Mouse (Mus musculus) heart, postnatal 0 days (tissue): ENCODE measurements at regions not wholly inside any gene's neighbourhood (a gene's known extent, or its start where the extent isn't known, plus 50 kb on each side); places are given as distances from the start of the nearest gene placed in this dataset.

Experiments
- ATAC-seq: fragments of 200-750 bp; cut with Nextera tagmentation; 2 replicates; pipeline ENCODE4 v1.8.0; 2017; ENCODE audit warnings: low read depth, moderate number of reproducible peaks, moderate library complexity; ENCODE audit not compliant: insufficient read depth
- DNase-seq: peaks from one replicate; pipeline ENCODE4 v3.0.0-alpha.2; 2016; ENCODE audit warnings: low spot score
- H3K27ac ChIP-seq: fragments of 300-500 bp; sonication (generic); 2 replicates; pipeline ENCODE4 v1.5.1; 2014; ENCODE audit warnings: low read depth, mild to moderate bottlenecking
- H3K27me3 ChIP-seq: fragments of 300-500 bp; sonication (generic); 2 replicates; pipeline ENCODE4 v1.6.1; 2014; ENCODE audit warnings: low read length, mixed read lengths; ENCODE audit not compliant: control insufficient read depth, insufficient read depth
- H3K36me3 ChIP-seq: fragments of 300-500 bp; sonication (generic); replicated peaks from 2 replicates; pipeline ENCODE4 v1.6.1; 2014; ENCODE audit warnings: low read length, mixed read lengths; ENCODE audit not compliant: control insufficient read depth, insufficient read depth
- H3K4me1 ChIP-seq: fragments of 300-500 bp; sonication (generic); 2 replicates; pipeline ENCODE4 v1.6.1; 2014; ENCODE audit warnings: antibody characterized with exemption; ENCODE audit not compliant: control insufficient read depth, insufficient read depth
- H3K4me2 ChIP-seq: fragments of 300-500 bp; sonication (generic); 2 replicates; pipeline ENCODE4 v1.6.1; 2014; ENCODE audit warnings: low read depth, mild to moderate bottlenecking, low read length, moderate library complexity
- H3K4me3 ChIP-seq: fragments of 300-500 bp; sonication (generic); 2 replicates; pipeline ENCODE4 v1.5.1; 2014; ENCODE audit warnings: low read depth, low read length
- H3K9ac ChIP-seq: fragments of 300-500 bp; sonication (generic); replicated peaks from 2 replicates; pipeline ENCODE4 v1.6.1; 2014; ENCODE audit warnings: low read depth, low read length, mixed read lengths
- H3K9me3 ChIP-seq: fragments of 300-500 bp; sonication (generic); replicated peaks from 2 replicates; pipeline ENCODE4 v1.6.1; 2016; ENCODE audit warnings: low read length; ENCODE audit not compliant: control insufficient read depth
- CTCF ChIP-seq: IDR thresholded peaks from 2 replicates; pipeline ENCODE4 v1.5.1; 2016; ENCODE audit warnings: antibody characterized with exemption, control low read depth, low read depth
- EP300 ChIP-seq: IDR thresholded peaks from 2 replicates; pipeline ENCODE4 v1.6.1; 2016; ENCODE audit warnings: antibody characterized with exemption, low read depth
- WGBS: fragments of 180-500 bp; shearing (Covaris S2); extraction: QIAGEN DNeasy Blood & Tissue Kit; methylation state at CpG from one replicate; pipeline ENCODE4 v1.1.7; 2014; 5-methylcytosine and 5-hydroxymethylcytosine counted together

DNA sequence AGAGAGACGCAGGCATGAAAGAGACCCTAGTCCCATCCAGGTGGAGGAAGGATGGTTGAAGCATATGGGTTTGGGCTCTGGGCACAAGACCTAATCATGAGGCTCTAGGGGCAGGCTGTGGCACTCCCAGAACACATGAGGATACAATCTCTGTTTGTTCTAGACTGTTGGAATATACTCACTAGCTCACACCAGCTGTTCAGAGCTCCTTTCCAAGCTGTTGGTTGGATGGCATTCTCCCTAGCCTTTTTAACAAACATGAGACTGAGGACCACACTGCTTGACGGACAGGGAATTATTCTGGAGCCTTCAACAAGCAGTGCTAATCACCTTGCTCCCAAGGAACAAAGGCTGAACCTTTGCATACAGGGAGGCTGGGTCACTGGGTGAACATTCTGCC lies 263.6 kb downstream of the Qk start:
- H3K4me1 ChIP-seq = 0 out of 2 replicates have a peak, but pooled peaks cover 11% of the 10 kb centered on the region
- H3K9me3 ChIP-seq = no peaks in the 10 kb centered on the region
- no peaks in the 10 kb centered on the region for H3K27me3 ChIP-seq
- H3K9ac ChIP-seq = no peak overlapping the region
- no peak overlapping the region for H3K27ac ChIP-seq
- H3K36me3 ChIP-seq = no peaks in the 10 kb centered on the region
- no peak for DNase-seq
- TF ChIP-seq CTCF (no peak), EP300 (no peak)
- WGBS = 93% methylated on average over 2 of the region's 2 CpGs
- ATAC-seq = no peak
- no peak overlapping the region for H3K4me2 ChIP-seq
- no peak overlapping the region for H3K4me3 ChIP-seq

GRCm38 (mm10) chr17:10054375-10054774 lies 265.3 kb downstream of the Qk start:
- no peaks in the 10 kb centered on the region for H3K36me3 ChIP-seq
- no peak overlapping the region for H3K9ac ChIP-seq
- H3K27me3 ChIP-seq = no peaks in the 10 kb centered on the region
- ATAC-seq = peak; percentile 55; the same call in 1 of the 2 replicates
- H3K4me3 ChIP-seq = no peak overlapping the region
- no peak for DNase-seq
- TF ChIP-seq EP300 = no peak
- TF ChIP-seq CTCF = no peak
- no peak overlapping the region for H3K27ac ChIP-seq
- no peak overlapping the region for H3K4me2 ChIP-seq
- H3K9me3 ChIP-seq = no peaks in the 10 kb centered on the region
- 0 out of 2 replicates have a peak, but pooled peaks cover 11% of the 10 kb centered on the region for H3K4me1 ChIP-seq
- 40% methylated on average over 5 of the region's 5 CpGs for WGBS

DNA sequence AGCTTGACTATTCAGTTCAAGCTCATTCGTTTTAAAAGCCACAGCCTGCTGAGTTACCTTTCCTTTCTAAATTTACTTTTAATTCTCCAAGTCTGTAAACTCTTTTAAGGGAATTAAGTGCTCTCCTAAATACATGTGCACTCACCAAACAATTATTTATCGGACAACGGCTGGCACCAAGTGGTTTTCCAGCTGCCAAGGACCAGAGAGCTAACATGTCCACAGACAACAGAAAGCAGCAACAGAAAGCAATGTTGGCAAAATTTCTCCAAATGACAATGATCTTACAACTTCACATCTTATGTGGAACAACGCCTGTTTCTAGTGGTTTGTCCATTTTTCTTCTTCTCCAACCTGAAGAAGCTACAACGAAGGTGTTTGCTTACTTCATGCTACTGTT lies 275.3 kb downstream of the Qk start:
- H3K4me1 ChIP-seq = peaks cover 17% of the 10 kb centered on the region
- no peak overlapping the region for H3K4me3 ChIP-seq
- no peaks in the 10 kb centered on the region for H3K27me3 ChIP-seq
- 82% methylated on average over 5 of the region's 5 CpGs for WGBS
- H3K9me3 ChIP-seq = no peaks in the 10 kb centered on the region
- TF ChIP-seq EP300 (no peak), CTCF (no peak)
- H3K27ac ChIP-seq = no peak overlapping the region
- DNase-seq (no peak), ATAC-seq (no peak)
- H3K36me3 ChIP-seq = no peaks in the 10 kb centered on the region
- no peak overlapping the region for H3K9ac ChIP-seq
- H3K4me2 ChIP-seq = no peak overlapping the region

DNA sequence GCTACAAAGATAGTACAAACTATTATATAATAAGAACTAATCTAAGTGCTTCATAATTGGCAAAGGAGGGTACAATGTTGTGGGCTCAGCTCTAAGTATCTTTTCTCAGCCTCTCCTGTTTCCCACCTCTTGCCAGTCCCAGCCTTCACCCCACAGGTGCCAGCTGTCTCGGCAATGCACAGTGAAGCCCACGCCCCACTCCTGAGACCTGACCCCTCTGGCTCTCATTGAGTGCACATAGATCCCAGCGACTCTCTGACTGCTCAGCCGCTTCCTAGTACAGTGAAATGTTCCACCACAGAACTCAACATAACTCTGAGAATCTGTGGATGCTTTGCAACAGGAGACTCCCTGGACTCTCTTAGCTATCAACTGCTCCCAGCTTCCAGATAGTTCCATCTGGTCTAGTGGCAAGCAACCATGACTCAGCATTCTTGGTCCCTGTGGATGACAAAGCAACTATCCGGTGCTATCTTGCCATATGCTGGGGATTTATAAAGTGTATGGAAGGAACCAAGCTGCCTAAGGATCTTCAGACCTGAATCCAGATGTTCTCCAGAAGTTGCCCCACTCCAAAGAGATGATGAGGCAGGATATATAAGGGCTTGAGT lies 277.5 kb downstream of the Qk start:
- H3K9me3 ChIP-seq = no peaks in the 10 kb centered on the region
- DNase-seq = no peak
- no peak for ATAC-seq
- TF ChIP-seq CTCF = no peak
- TF ChIP-seq EP300 = no peak
- H3K4me3 ChIP-seq = no peak overlapping the region
- 84% methylated on average over 5 of the region's 5 CpGs for WGBS
- H3K36me3 ChIP-seq = no peaks in the 10 kb centered on the region
- H3K9ac ChIP-seq = no peak overlapping the region
- no peak overlapping the region for H3K4me2 ChIP-seq
- H3K4me1 ChIP-seq = peaks cover 25% of the 10 kb centered on the region
- no peaks in the 10 kb centered on the region for H3K27me3 ChIP-seq
- H3K27ac ChIP-seq = no peak overlapping the region

DNA sequence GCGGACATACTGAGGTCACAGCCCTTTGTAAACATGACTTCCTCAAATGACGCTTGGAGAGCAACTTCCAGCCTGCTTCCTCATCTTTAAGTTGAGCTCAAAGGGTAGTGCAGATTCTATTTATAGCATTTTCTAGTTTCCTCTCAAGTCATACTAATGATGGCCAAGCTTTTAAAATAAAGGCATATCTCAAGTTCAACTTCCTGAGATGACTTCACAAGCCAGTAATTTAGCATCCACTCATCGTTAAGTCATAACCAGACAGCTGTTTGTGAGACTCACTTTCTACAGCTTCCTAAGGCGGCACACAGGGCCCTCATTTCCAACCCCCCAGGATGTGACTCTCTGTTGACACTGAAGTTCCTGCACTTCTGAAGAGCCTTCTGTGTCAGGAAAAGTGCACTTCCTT lies 278.7 kb downstream of the Qk start:
- WGBS = 27% methylated on average over 4 of the region's 4 CpGs
- H3K27ac ChIP-seq = peak overlapping the region; percentile 78
- H3K4me1 ChIP-seq = peaks cover 25% of the 10 kb centered on the region
- peak; percentile 86 for DNase-seq
- no peaks in the 10 kb centered on the region for H3K27me3 ChIP-seq
- no peaks in the 10 kb centered on the region for H3K9me3 ChIP-seq
- no peak overlapping the region for H3K4me3 ChIP-seq
- H3K9ac ChIP-seq = no peak overlapping the region
- ATAC-seq = peak; percentile 72
- TF ChIP-seq CTCF = no peak
- no peak for TF ChIP-seq EP300
- no peaks in the 10 kb centered on the region for H3K36me3 ChIP-seq
- no peak overlapping the region for H3K4me2 ChIP-seq

DNA sequence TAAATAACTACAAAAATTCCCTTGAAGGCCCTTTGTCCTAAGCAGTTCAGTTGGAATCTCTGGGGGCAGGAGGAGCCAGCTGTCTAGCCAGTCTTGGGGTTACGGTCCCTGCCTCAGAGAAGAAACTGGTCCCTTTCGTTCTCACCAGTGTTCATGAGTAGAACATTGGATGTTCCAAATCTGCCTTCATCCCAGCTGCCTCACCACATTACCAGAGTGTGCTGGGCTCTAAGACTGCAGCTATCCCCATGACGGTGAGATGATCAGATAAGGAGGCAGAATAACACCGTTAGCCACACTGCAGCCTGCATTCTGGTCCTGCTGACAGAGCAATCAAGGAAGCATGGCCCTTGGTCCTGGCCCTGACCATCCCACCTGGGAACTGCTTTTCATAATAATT lies 279.3 kb downstream of the Qk start:
- no peak for DNase-seq
- H3K4me2 ChIP-seq = no peak overlapping the region
- ATAC-seq = no peak
- TF ChIP-seq EP300 = no peak
- TF ChIP-seq CTCF = no peak
- H3K27ac ChIP-seq = peak overlapping the region; percentile 78
- no peaks in the 10 kb centered on the region for H3K9me3 ChIP-seq
- 44% methylated on average over 4 of the region's 4 CpGs for WGBS
- no peaks in the 10 kb centered on the region for H3K27me3 ChIP-seq
- H3K4me1 ChIP-seq = peaks cover 25% of the 10 kb centered on the region
- no peak overlapping the region for H3K4me3 ChIP-seq
- H3K9ac ChIP-seq = no peak overlapping the region
- H3K36me3 ChIP-seq = no peaks in the 10 kb centered on the region
